Mouse (Mus musculus): ENCODE results near the gene Pycr2. TPM values are rescaled to one million over a fixed set of nuclear protein-coding genes. Genes with fewer than 3 reads are reported as not detected.

Pycr2 gene
- polyA plus RNA-seq, 1 experiment, result 20.9 TPM

DNA sequence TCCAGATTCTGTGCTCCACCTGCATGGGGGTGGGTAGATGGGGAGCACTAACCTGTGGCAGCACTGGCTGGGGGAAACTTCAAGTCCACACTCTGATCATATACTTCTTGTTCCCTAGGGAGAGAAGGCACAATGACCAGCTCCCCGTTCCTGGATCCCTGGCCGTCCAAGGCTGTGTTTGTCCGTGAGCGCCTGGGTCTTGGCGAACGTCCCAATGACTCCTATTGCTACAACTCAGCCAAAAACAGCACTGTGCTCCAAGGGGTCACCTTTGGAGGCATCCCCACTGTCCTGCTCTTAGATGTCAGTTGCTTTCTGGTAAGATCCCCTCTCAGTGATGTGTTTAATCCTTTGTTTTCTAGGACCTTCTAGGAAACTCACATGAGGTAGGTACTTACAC, 42.4 kb downstream of the Pycr2 start:
- no peak overlapping the region for H3K27ac ChIP-seq (ENCODE audit: insufficient read depth, low read depth, low read length)
- 0 out of 2 replicates have a peak, but pooled peaks cover 6% of the 10 kb centered on the region for H3K4me1 ChIP-seq (ENCODE audit: control insufficient read depth, insufficient read depth, low read length)
- no peaks in the 10 kb centered on the region for H3K27me3 ChIP-seq (replicated peaks; ENCODE audit: control insufficient read depth, insufficient read depth, low read length)
- H3K36me3 ChIP-seq (ENCODE audit: control insufficient read depth, insufficient read depth, low read length), result no peaks in the 10 kb centered on the region
- TF ChIP-seq CTCF (conservative IDR thresholded peaks at IDR 0.05; ENCODE audit: insufficient read depth, insufficient read length, low read depth, low read length) (no peak), POLR2A (IDR thresholded peaks at IDR 0.05; ENCODE audit: low read depth, low read length) (no peak)
- H3K4me3 ChIP-seq (ENCODE audit: insufficient read depth, low read depth, low read length), result no peak overlapping the region
- no peak for DNase-seq
- WGBS, result 51% methylated on average over 6 of the region's 6 CpGs

GRCm38 (mm10) chr1:180952085-180952746, 48.1 kb downstream of the Pycr2 start:
- H3K36me3 ChIP-seq (ENCODE audit: control insufficient read depth, insufficient read depth, low read length), result no peaks in the 10 kb centered on the region
- peak; percentile 85 for DNase-seq

GRCm38 (mm10) chr1:180952808-180953207, 48.7 kb downstream of the Pycr2 start:
- 86% methylated on average over 5 of the region's 5 CpGs for WGBS
- no peak for TF ChIP-seq CTCF (conservative IDR thresholded peaks at IDR 0.05; ENCODE audit: insufficient read depth, insufficient read length, low read depth, low read length)
- no peak for TF ChIP-seq POLR2A (IDR thresholded peaks at IDR 0.05; ENCODE audit: low read depth, low read length)

More at GRCm38 (mm10) chr1:180952085-180952746, 48.1 kb downstream of the Pycr2 start:
- Histone ChIP-seq H3K4me3 (ENCODE audit: insufficient read depth, low read depth, low read length) (no peak overlapping the region), H3K27me3 (replicated peaks; ENCODE audit: control insufficient read depth, insufficient read depth, low read length) (no peaks in the 10 kb centered on the region), H3K4me1 (ENCODE audit: control insufficient read depth, insufficient read depth, low read length) (no peaks in the 10 kb centered on the region), H3K27ac (ENCODE audit: insufficient read depth, low read depth, low read length) (no peak overlapping the region)
- 29% methylated on average over 6 of the region's 6 CpGs for WGBS
- TF ChIP-seq POLR2A (IDR thresholded peaks at IDR 0.05; ENCODE audit: low read depth, low read length), result no peak
- no peak for TF ChIP-seq CTCF (conservative IDR thresholded peaks at IDR 0.05; ENCODE audit: insufficient read depth, insufficient read length, low read depth, low read length)

DNA sequence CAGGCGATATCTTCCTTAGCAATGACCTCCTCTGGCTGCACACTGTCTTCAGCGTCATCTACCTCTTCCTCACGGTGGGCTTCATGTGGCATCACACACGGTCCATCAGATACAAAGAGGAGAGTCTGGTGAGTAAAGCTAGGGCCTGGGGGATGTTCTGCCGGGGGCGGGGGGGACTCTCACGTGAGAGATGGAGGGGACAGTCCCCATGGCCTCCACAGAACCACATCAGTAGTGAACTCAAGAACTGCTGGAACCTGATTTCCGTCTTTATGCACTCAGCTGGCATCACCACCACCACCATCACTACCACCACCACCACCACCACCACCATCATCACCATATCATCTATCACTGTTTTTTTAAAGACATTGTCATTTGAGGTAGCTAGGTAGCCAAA, 52.3 kb downstream of the Pycr2 start:
- no peaks in the 10 kb centered on the region for H3K27me3 ChIP-seq (replicated peaks; ENCODE audit: control insufficient read depth, insufficient read depth, low read length)
- 93% methylated on average over 8 of the region's 8 CpGs for WGBS
- 0 out of 2 replicates have a peak overlapping the region, but pooled peaks have one; percentile 14 for H3K27ac ChIP-seq (ENCODE audit: insufficient read depth, low read depth, low read length)
- DNase-seq, result no peak
- no peak for TF ChIP-seq CTCF (conservative IDR thresholded peaks at IDR 0.05; ENCODE audit: insufficient read depth, insufficient read length, low read depth, low read length)
- no peak for TF ChIP-seq POLR2A (IDR thresholded peaks at IDR 0.05; ENCODE audit: low read depth, low read length)
- no peaks in the 10 kb centered on the region for H3K36me3 ChIP-seq (ENCODE audit: control insufficient read depth, insufficient read depth, low read length)
- no peak overlapping the region for H3K4me3 ChIP-seq (ENCODE audit: insufficient read depth, low read depth, low read length)
- H3K4me1 ChIP-seq (ENCODE audit: control insufficient read depth, insufficient read depth, low read length), result no peaks in the 10 kb centered on the region; the same call in 1 of the 2 replicates

More at GRCm38 (mm10) chr1:180952808-180953207, 48.7 kb downstream of the Pycr2 start:
- no peaks in the 10 kb centered on the region for H3K4me1 ChIP-seq (ENCODE audit: control insufficient read depth, insufficient read depth, low read length)
- H3K27me3 ChIP-seq (replicated peaks; ENCODE audit: control insufficient read depth, insufficient read depth, low read length), result no peaks in the 10 kb centered on the region
- no peak for DNase-seq
- H3K27ac ChIP-seq (ENCODE audit: insufficient read depth, low read depth, low read length), result no peak overlapping the region
- H3K4me3 ChIP-seq (ENCODE audit: insufficient read depth, low read depth, low read length), result no peak overlapping the region
- no peaks in the 10 kb centered on the region for H3K36me3 ChIP-seq (ENCODE audit: control insufficient read depth, insufficient read depth, low read length)

DNA sequence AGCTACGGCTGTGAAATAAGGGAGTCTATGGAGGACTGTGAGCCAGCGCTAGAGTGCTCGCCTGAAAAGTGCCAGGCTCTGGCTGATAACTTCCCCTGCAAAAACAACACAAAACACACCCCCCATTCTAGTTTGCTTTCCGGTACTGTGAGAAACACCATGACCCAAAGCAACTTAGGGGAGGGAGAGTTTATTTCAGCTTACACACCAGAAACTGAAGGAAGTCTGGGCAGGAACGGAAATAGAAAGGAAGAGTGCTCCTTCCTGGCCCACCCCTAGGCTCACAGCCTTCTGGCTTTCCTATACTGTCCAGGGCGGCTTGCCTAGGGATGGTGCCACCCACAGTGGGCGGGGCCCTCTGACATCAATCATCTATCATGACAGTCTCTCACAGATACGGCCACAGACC, 52.9 kb downstream of the Pycr2 start:
- Histone ChIP-seq H3K27ac (ENCODE audit: insufficient read depth, low read depth, low read length) (peak overlapping the region; percentile 39), H3K27me3 (replicated peaks; ENCODE audit: control insufficient read depth, insufficient read depth, low read length) (no peaks in the 10 kb centered on the region), H3K36me3 (ENCODE audit: control insufficient read depth, insufficient read depth, low read length) (no peaks in the 10 kb centered on the region), H3K4me3 (ENCODE audit: insufficient read depth, low read depth, low read length) (no peak overlapping the region), H3K4me1 (ENCODE audit: control insufficient read depth, insufficient read depth, low read length) (no peaks in the 10 kb centered on the region; the same call in 1 of the 2 replicates)
- TF ChIP-seq CTCF (conservative IDR thresholded peaks at IDR 0.05; ENCODE audit: insufficient read depth, insufficient read length, low read depth, low read length) (no peak), POLR2A (IDR thresholded peaks at IDR 0.05; ENCODE audit: low read depth, low read length) (no peak)
- DNase-seq, result peak; percentile 83
- 66% methylated on average over 8 of the region's 8 CpGs for WGBS

Other genes with a start within 250 kb of the Pycr2 start
- gene Mixl1, start 207.3 kb upstream of the Pycr2 start, polyA plus RNA-seq (2012; rRNA removed), result not detected in 2 replicates
- 9.6 and 12.1 TPM in 2 replicates for gene Acbd3, start 178.2 kb upstream of the Pycr2 start, polyA plus RNA-seq (2012; rRNA removed)
- 324 and 348 TPM in 2 replicates for gene H3f3a, start 90.3 kb upstream of the Pycr2 start, polyA plus RNA-seq (2012; rRNA removed)
- gene Sde2, start 53.2 kb upstream of the Pycr2 start, polyA plus RNA-seq (2012; rRNA removed), result 6.2 and 8.4 TPM in 2 replicates
- gene Lefty2, start 11.2 kb upstream of the Pycr2 start, polyA plus RNA-seq (2012; rRNA removed), result not detected in 2 replicates
- 2.9 and 3.8 TPM in 2 replicates for gene Lefty1, start 30.7 kb downstream of the Pycr2 start, polyA plus RNA-seq (2012; rRNA removed)
- 26.7 and 28.7 TPM in 2 replicates for gene Tmem63a, start 38.1 kb downstream of the Pycr2 start, polyA plus RNA-seq (2012; rRNA removed)
- 69.9 and 73.3 TPM in 2 replicates for gene Ephx1, start 116.6 kb downstream of the Pycr2 start, polyA plus RNA-seq (2012; rRNA removed)
- not detected in 2 replicates for gene 9130409I23Rik, start 146.9 kb downstream of the Pycr2 start, polyA plus RNA-seq (2012; rRNA removed)
- 6.3 and 6.6 TPM in 2 replicates for gene Nvl, start 239.9 kb downstream of the Pycr2 start, polyA plus RNA-seq (2012; rRNA removed)
- 18.0 and 26.1 TPM in 2 replicates for gene Cnih4, start 240.4 kb downstream of the Pycr2 start, polyA plus RNA-seq (2012; rRNA removed)

Data from kidney, adult 2 months (tissue).